8 mouse cellular contexts compared by ENCODE assay signal in genomic region chr14:30923375-30924105, GRCm38 (mm10). TPM values are rescaled to one million over a fixed set of nuclear protein-coding genes. Genes with fewer than 3 reads are reported as not detected.
DNase-seq lines count a peak whose midpoint lies in the region; ATAC-seq and TF ChIP-seq lines count a peak whose summit lies in the region.

TSS of gene Itih3 (minus strand) at chr14:30923760.

- no peak within 1 kb of the TSS for H3K4me2 ChIP-seq in hindbrain, embryonic 11.5 days (replicated peaks; ENCODE audit: low read depth, low read length)
- H3K4me2 ChIP-seq in liver, embryonic 14.5 days (ENCODE audit: low read depth) = peak within 1 kb of the TSS; percentile 31

- no peak for TF ChIP-seq CTCF in liver, embryonic 14.5 days (IDR thresholded peaks at IDR 0.05; ENCODE audit: low read depth)

- H3K27ac ChIP-seq in hindbrain, embryonic 10.5 days = peak within 1 kb of the TSS; percentile 67; the same call in 1 of the 2 replicates
- no peak within 1 kb of the TSS for H3K27ac ChIP-seq in hindbrain, embryonic 11.5 days (ENCODE audit: low read depth, low read length)
- no peak within 1 kb of the TSS for H3K27ac ChIP-seq in liver, embryonic 14.5 days

- no peak within 1 kb of the TSS for H3K9ac ChIP-seq in hindbrain, embryonic 11.5 days (ENCODE audit: low read depth, low read length)
- no peak within 1 kb of the TSS; the same call in 1 of the 2 replicates for H3K9ac ChIP-seq in liver, embryonic 14.5 days (replicated peaks)

- 65% methylated on average over 6 of the region's 6 CpGs for WGBS in hindbrain, embryonic 10.5 days
- WGBS in hindbrain, embryonic 11.5 days = 62% methylated on average over 6 of the region's 6 CpGs
- WGBS in liver, embryonic 14.5 days (ENCODE audit: insufficient replicate concordance) = 31% methylated on average over 6 of the region's 6 CpGs

- ATAC-seq in hindbrain, embryonic 11.5 days (ENCODE audit: low FRiP score) = no peak
- peak; percentile 65 for ATAC-seq in liver, embryonic 14.5 days (ENCODE audit: insufficient read depth)

- no peaks in the 10 kb centered on the region for H3K9me3 ChIP-seq in hindbrain, embryonic 10.5 days
- H3K9me3 ChIP-seq in hindbrain, embryonic 11.5 days (ENCODE audit: control insufficient read depth, low read length) = no peaks in the 10 kb centered on the region
- no peaks in the 10 kb centered on the region for H3K9me3 ChIP-seq in liver, embryonic 14.5 days (ENCODE audit: control insufficient read depth, low read length)

- no peak within 1 kb of the TSS for H3K4me3 ChIP-seq in hindbrain, embryonic 10.5 days
- no peak within 1 kb of the TSS for H3K4me3 ChIP-seq in hindbrain, embryonic 11.5 days (ENCODE audit: low read depth, low read length)
- H3K4me3 ChIP-seq in liver, embryonic 14.5 days (ENCODE audit: insufficient read depth in 1 of 2, low read depth in 2 of 2, low read length in 2 of 2) = peak within 1 kb of the TSS; percentile 29 to 48

- H3K4me1 ChIP-seq in hindbrain, embryonic 10.5 days (replicated peaks) = peaks cover 17% of the 10 kb centered on the region
- no peaks in the 10 kb centered on the region for H3K4me1 ChIP-seq in hindbrain, embryonic 11.5 days (replicated peaks; ENCODE audit: control insufficient read depth, insufficient read depth, low read length)
- H3K4me1 ChIP-seq in liver, embryonic 14.5 days (replicated peaks; ENCODE audit: control insufficient read depth in 2 of 2, insufficient read depth in 2 of 2, low read length in 1 of 2) = peaks cover 0 to 6% of the 10 kb centered on the region in 2 experiments; a peak in 2 of 4 replicates

- DNase-seq in hindbrain, embryonic 10.5 days (ENCODE audit: low spot score) = peak; percentile 5
- DNase-seq in hindbrain, embryonic 11.5 days (ENCODE audit: low spot score) = no peak
- DNase-seq in cerebellum, adult 9-10 months = peak; percentile 23
- peak in 1 of 2 experiments; percentile 34 for DNase-seq in layer of hippocampus, adult 18-20 months (ENCODE audit: low spot score in 2 of 2)
- no peak for DNase-seq in liver, embryonic 14.5 days (ENCODE audit: low read depth in 3 of 3, low spot score in 3 of 3)
- DNase-seq in gastrocnemius, postnatal 4 days (ENCODE audit: low spot score in 2 of 2) = no peak
- DNase-seq in gastrocnemius, postnatal 36 days = no peak
- no peak for DNase-seq in ovary, postnatal 14 days (ENCODE audit: low spot score)

- no peaks in the 10 kb centered on the region for H3K27me3 ChIP-seq in hindbrain, embryonic 10.5 days (ENCODE audit: insufficient read depth, poor library complexity, severe bottlenecking)
- H3K27me3 ChIP-seq in hindbrain, embryonic 11.5 days (ENCODE audit: control insufficient read depth, insufficient read depth, low read length) = no peaks in the 10 kb centered on the region
- H3K27me3 ChIP-seq in liver, embryonic 14.5 days (ENCODE audit: control insufficient read depth, insufficient read depth, low read length) = no peaks in the 10 kb centered on the region

- H3K36me3 ChIP-seq in hindbrain, embryonic 10.5 days = no peaks in the 10 kb centered on the region
- no peaks in the 10 kb centered on the region for H3K36me3 ChIP-seq in hindbrain, embryonic 11.5 days (ENCODE audit: control insufficient read depth, insufficient read depth, low read length)
- H3K36me3 ChIP-seq in liver, embryonic 14.5 days (replicated peaks; ENCODE audit: control insufficient read depth, insufficient read depth, low read depth) = no peaks in the 10 kb centered on the region

- TF ChIP-seq EP300 in liver, embryonic 14.5 days (IDR thresholded peaks at IDR 0.05; ENCODE audit: low read depth) = no peak

- intact Hi-C loops in gastrocnemius, postnatal 36 days (cut with DNase I) = no loop called here

RNA-seq across cellular contexts. Expression of gene Itih3, which starts in this region (rescaled TPM):
- polyA plus RNA-seq in hindbrain, embryonic 10.5 days (2016; fragmentation: Nextera tagmentation; extraction: Ambion mirVana) = 0.37 and 0.49 TPM in 2 replicates
- polyA plus RNA-seq in hindbrain, embryonic 11.5 days (2014; fragmentation: Nextera tagmentation; extraction: Ambion mirVana) = 0.27 TPM in 1 of 2 replicates, not detected in the other
- total RNA-seq in layer of hippocampus, adult 18-20 months (2021) = 10 to 100 TPM; 25.6 to 31.0 TPM
- polyA plus RNA-seq in liver, embryonic 14.5 days (2012; rRNA removed) = 124 and 152 TPM in 2 replicates
- polyA plus RNA-seq in liver, embryonic 14.5 days (2014; fragmentation: Nextera tagmentation; extraction: Ambion mirVana) = 250 and 275 TPM in 2 replicates
- total RNA-seq in gastrocnemius, postnatal 4 days (2021) = 1 to 10 TPM; 1.3 to 4.9 TPM
- under 1 TPM; 0.12 to 0.23 TPM for total RNA-seq in gastrocnemius, postnatal 36 days (2021)

Comparison
In these comparisons a context has a peak if more than half of its experiments do, and no peak if none do; other contexts are left out.
1. RNA of gene Itih3 (total RNA-seq): 25.6 to 31.0 TPM in layer of hippocampus, adult 18-20 months; 1.3 to 4.9 TPM in gastrocnemius, postnatal 4 days and 0.12 to 0.23 TPM in gastrocnemius, postnatal 36 days; every median in the first group is over 4 times any median in the second.
2. RNA of gene Itih3 (polyA plus RNA-seq): 124 to 275 TPM in liver, embryonic 14.5 days; 0.37 to 0.49 TPM in hindbrain, embryonic 10.5 days and 0.27 TPM in hindbrain, embryonic 11.5 days; every median in the first group is over 10 times any median in the second.
3. Peak in DNase-seq and H3K27ac ChIP-seq in hindbrain, embryonic 10.5 days; RNA of the gene not detected or under 1 TPM.
4. H3K4me3 ChIP-seq: peak in liver, embryonic 14.5 days (2 of 2); none in hindbrain, embryonic 10.5 days (single experiment) and hindbrain, embryonic 11.5 days (single experiment).